ENCODE assay signal across 11 mouse cellular contexts in genomic region chr16:11778715-11779460, GRCm38 (mm10).
A peak's percentile ranks its signal among the peaks of the same experiment; 100 is the strongest.
DNase-seq lines count a peak whose midpoint lies in the region; ATAC-seq and TF ChIP-seq lines count a peak whose summit lies in the region.
"Had no signal": no experiment of that assay in that cellular context is flagged by ENCODE, and none has a peak within 500 bp of the region (broad histone marks: within the 10 kb centered on the region; RNA-seq: fewer than 3 reads in every experiment).

No protein-coding gene starts in this region.

- WGBS in cerebellum, adult 2 months = 32% methylated on average over 9 of the region's 9 CpGs

- TF ChIP-seq POLR2A in cerebellum, adult 2 months (IDR thresholded peaks at IDR 0.05; ENCODE audit: borderline replicate concordance, insufficient read depth, low read length) = no peak

- H3K27me3 ChIP-seq in cerebellum, adult 2 months (ENCODE audit: control insufficient read depth, insufficient read depth, low read length) = no peaks in the 10 kb centered on the region

- peak; percentile 82 to 84 for DNase-seq in cerebellum, adult 2 months
- peak; percentile 52 for DNase-seq in layer of hippocampus, adult 11-12 months (ENCODE audit: low spot score)
- peak; percentile 44 to 55 for DNase-seq in left cerebral cortex, postnatal 36 days (ENCODE audit: low spot score in 2 of 2)
- DNase-seq in ovary, postnatal 36 days (ENCODE audit: low spot score) = no peak
- no peak for DNase-seq in ovary, postnatal 14 days (ENCODE audit: low spot score)
- DNase-seq: heart, postnatal 10 days had no signal

- TF ChIP-seq CTCF in cerebellum, adult 2 months (IDR thresholded peaks at IDR 0.05; ENCODE audit: borderline replicate concordance, insufficient read depth, low read depth, low read length) = no peak

- peaks cover 10% of the 10 kb centered on the region for H3K4me1 ChIP-seq in cerebellum, adult 2 months (ENCODE audit: control insufficient read depth, insufficient read depth, low read length)

- H3K4me3 ChIP-seq in cerebellum, adult 2 months (replicated peaks; ENCODE audit: insufficient read depth, low read depth, low read length) = no peak overlapping the region

- peak; percentile 51 for ATAC-seq in cerebellum, adult (ENCODE audit: insufficient number of reproducible peaks, low FRiP score, low TSS enrichment)
- ATAC-seq in granulocyte monocyte progenitor cell, adult 5-6 weeks (replicated peaks; ENCODE audit: poor library complexity, severe bottlenecking) = no peak
- ATAC-seq: forebrain, embryonic 16.5 days; intestine, postnatal 0 days had no signal

- peak overlapping the region; percentile 1; the same call in 1 of the 2 replicates for H3K27ac ChIP-seq in cerebellum, adult 2 months (ENCODE audit: insufficient read depth, low read length)
- H3K27ac ChIP-seq: macrophage had no signal

- intact Hi-C loops in left cerebral cortex, postnatal 36 days (cut with DNase I) = no loop called here

Comparison
In these comparisons a context has a peak if more than half of its experiments do, and no peak if none do; other contexts are left out.
1. DNase-seq: peak in cerebellum, adult 2 months (2 of 2), layer of hippocampus, adult 11-12 months (single experiment) and left cerebral cortex, postnatal 36 days (2 of 2); none in ovary, postnatal 36 days (single experiment) and ovary, postnatal 14 days (single experiment).